Mouse (Mus musculus): ENCODE data around the gene Slc2a1. TPM values are rescaled to one million over a fixed set of nuclear protein-coding genes. Genes with fewer than 3 reads are reported as not detected.

The Slc2a1 gene
- total RNA-seq, 2 experiments from 2014 or later: 88.9 to 98.4 TPM

DNA sequence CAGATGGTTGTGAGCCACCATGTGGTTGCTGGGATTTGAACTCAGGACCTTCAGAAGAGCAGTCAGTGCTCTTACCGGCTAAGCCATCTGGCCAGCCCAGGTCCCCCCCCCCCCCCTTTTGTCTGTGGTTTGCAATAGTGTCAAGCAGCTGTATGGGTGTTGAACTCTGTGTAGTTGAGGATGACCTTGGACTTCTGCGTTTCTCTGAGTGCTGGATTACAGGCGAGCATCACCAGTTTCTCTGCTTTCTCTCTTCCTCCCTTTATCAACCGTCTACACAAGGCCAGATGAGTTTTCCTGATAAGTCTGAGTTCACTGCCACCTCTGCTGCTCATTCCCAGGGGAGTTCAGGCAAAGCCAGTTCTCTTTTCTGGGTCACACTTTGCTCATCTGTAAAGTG, 11.1 kb upstream of the Slc2a1 start:
- DNase-seq (ENCODE audit: low spot score in 2 of 2): no peak

DNA sequence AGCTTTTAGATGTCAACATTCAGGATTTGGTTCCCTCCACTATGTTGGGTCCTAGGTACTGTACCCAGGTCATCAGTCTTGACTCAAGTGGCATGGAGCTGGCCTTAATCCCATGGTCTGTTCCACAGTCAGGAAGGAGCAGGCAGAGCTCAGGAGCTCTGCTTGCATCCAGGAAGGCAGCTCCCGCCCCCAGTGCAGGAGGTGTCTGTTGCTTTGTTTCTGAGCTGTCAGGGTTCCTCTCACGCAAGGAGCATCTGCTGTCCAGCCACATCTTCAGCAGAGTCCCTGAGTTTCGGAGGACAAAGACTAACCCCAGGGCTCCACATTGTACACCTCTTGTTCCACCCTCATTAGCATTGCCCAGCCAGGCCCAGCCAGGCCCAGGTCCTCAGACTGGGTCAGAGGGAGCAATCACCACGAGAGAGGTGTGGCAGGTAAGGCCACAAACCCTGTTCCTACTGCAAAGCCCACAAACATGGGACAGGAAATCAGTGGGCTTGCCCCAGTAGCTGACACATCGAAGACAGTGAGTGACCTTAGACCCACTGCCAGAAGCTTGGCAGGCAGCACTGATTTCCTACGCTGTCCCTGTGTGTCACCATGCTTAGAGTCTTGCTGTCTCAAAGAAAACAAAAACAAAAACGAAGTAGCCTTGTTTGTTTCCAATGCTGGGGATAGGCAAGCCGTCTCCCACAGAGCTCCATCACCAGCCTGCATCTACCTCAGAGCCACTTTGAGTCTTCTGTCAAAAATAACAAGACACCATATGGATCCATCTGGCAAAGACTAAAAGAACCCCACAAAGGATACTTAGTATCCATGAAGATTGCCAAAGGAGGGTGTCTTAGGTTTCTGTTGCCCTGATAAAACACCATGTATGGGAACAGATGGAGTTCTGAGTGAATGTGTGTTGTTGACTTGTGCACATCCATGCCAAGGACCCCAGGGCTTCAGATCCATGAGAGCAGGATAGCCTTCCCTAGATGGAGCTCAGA, 10.0 kb upstream of the Slc2a1 start:
- DNase-seq (ENCODE audit: low spot score in 2 of 2): no peak

DNA sequence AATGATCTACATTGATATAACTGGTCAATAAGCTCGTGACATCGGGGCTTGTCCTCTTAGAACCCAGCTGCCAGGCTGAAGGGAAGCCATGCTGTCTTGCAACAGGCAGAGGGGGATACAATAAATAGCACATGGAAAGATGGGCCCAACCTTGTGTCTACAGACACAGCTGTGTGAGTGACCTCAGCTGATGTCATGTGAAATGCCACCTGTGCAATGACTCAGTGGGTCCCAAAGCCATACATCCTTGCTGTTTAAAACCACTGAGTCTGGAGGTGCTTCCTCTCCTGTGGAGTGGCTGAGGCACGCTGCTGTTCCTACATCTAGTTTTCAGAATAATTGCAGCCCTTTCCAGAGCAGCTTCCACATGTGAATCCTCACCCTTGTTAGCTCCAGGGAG, 7.1 kb upstream of the Slc2a1 start:
- DNase-seq (ENCODE audit: low spot score in 2 of 2): no peak

DNA sequence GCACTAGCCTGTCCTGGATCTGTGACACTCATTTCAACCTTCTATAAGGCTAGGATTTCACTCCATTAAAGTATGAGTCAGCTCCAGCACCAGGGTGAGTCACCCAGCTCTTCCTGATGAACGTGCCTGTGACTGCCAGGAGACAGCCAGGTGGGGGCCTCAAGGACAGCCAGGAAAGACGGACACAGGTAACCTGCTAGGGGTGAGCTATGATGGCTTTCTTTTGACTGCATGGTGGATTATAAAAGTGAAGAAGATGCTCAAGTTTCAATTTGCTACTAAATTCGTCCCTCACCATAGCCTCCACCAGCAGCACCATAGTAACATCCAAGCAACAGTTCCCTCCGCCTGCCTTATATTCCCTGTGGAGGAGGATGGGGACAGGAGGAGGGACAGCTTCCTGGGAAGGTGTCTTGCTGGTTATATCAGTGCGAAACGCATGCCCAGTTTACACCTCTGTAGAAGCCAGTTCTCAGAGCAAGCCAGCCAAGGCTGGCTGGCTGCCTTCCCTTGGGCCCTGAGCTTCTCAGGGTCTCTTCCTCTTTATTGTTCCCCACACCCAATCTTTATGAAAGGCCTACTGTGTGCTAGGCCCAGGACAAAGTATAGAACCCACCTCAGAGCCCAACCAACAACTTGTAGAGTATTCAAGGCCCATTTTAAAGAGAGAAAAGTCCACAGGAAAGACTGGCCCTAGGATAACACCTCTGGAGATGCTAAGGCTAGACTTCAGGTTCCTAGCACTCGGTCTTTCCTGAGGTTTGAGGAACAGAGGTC, 6.0 kb upstream of the Slc2a1 start:
- DNase-seq (ENCODE audit: low spot score in 2 of 2): peak in 1 of 2 experiments; percentile 36

DNA sequence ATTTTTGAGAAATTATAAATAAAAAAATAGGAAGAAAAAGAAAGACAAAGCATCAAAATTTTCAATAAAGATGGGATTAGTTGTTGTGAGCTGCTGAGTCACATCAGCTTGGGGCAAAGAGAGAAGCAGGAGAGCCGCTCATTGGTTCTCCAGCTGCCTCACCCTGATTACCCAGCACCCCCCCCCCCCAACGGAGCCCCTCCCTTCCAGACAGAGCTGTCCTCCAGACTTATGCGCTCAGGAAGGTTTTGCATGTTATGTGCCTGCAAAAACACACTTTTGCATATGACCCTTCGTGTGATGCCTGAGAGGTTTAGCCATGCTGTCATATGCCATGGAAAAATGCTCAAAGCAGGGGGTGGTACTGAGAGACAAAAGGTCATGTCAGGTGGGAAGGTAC, 3.7 kb upstream of the Slc2a1 start:
- no peak for DNase-seq (ENCODE audit: low spot score in 2 of 2)

DNA sequence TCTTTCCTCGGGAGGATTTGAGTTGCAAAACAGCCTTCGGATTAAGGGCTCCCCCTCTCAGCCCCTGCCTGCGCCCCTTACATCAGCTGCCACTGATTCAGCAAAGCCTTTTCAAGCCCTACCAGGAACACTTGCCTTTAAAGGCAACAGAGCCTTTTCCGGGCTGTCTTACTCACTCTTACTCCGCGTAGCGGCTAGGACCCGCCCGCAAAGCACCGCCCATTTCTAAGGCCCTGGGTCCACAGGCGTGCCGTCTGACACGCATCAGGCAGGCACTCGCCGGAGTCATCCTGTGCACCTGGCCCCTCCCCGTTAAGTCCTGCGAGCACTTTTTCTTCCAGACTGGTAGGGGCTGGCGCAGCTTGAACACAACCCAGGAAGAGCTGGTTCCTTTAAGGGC, 2.8 kb upstream of the Slc2a1 start:
- DNase-seq (ENCODE audit: low spot score in 2 of 2): peak; percentile 48 to 71

DNA sequence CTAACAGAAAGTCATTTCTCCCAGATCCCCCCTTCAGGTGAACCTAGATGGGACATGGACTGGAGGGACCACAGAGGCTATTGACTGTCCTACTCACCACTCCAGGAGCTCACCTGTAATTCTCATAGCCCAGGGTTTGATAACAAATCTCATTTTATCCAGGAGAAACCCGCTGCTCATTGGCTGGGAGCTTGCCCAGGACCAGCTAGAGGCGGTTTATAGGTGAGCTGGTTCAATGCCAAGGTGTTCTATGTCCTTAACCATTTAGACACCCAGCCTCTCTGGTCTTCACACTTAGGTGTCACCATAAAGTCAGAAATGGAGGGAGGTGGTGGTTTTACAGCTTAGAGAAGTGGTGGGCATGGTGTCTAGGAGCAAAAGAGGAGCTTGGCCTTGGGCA, 644 bp upstream of the Slc2a1 start:
- no peak for DNase-seq (ENCODE audit: low spot score in 2 of 2)

DNA sequence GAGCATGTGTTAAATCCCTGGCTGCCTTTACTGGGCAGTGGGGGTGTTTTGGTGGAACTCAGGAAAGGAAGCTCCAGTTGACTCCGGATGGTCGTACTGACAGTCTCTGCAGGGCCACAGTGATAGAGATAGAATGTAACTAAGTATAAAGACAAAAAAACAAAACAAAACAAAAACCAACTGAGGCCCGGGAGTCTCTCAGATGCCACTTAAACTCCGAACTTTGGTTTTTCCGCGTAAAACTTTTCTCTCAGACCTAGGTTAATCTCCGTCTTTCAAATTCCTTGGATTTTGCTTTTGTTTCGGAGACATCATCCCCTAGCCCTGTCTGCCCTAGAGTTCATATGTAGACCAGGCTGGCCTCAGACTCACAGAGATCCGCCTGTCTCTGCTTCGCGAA, 1.1 kb downstream of the Slc2a1 start:
- no peak for DNase-seq (ENCODE audit: low spot score in 2 of 2)

DNA sequence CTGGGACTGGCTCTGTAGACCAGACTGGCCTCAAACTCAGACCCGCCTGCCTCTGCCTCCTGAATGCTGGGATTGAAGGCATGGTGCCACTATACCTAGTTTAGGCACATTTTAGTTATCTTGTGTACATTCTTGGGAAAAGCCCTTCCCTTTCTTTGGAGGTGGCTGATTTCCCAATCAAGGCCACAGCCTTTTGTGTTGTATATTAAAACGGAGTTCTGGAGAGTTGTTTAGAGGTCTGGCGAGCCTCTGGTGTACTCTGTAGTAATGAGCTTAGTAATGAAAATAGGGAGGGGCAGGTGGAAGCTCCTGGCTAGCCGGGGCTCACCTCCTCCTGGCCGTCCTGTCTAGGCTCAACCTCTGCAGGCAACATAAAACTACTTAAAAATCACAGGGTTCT, 2.0 kb downstream of the Slc2a1 start:
- no peak for DNase-seq (ENCODE audit: low spot score in 2 of 2)

DNA sequence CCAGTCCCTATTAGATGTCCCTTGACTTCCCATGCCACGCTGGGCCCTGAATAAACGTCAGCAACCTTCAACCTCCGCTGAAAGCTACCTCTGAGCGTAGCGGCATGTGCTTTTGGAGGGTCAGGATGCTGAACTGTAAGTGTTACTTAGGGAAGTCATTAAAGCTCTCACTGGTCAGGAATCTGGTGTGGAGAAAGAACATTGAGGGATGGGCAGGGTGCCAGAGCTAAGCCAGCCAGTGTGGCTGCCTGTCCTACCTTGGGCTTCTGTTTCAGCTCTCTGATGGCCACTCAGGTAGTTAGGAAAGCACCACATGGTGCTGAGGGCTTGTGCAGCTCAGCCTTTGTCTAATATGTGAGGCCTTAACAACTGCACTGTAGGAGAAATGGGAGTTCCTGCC, 2.9 kb downstream of the Slc2a1 start:
- no peak for DNase-seq (ENCODE audit: low spot score in 2 of 2)

DNA sequence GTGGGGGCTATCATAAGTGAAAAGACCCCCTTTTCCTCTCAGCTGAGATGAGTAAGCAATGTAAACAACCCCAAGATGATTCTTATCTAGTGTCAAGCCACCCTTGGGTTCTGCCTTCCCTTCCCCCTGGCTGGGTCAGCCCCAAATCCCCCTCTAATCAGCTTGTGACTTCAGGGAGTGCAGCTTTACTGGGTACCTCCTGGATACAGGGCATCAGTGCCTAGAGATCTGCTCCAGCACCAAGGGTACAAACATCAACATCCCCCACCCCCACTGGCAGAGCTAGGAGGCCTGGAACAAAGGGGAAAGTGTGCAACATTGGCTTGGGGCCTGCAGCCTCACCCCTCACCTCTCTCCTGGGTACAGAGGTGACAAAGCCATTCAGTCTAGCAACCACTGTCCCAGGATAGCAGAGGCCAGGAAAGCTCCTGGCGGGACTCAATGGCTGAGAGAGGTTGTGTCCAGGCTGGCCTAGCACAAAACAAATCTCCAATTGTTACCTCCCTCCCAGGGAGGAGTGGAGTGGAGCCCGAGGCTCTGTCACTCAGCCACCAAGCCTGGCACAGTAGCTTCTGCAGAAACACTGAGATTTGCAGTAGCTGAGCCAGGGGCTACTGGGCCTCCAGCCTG, 3.9 kb downstream of the Slc2a1 start:
- DNase-seq (ENCODE audit: low spot score in 2 of 2): peak in 1 of 2 experiments; percentile 55

DNA sequence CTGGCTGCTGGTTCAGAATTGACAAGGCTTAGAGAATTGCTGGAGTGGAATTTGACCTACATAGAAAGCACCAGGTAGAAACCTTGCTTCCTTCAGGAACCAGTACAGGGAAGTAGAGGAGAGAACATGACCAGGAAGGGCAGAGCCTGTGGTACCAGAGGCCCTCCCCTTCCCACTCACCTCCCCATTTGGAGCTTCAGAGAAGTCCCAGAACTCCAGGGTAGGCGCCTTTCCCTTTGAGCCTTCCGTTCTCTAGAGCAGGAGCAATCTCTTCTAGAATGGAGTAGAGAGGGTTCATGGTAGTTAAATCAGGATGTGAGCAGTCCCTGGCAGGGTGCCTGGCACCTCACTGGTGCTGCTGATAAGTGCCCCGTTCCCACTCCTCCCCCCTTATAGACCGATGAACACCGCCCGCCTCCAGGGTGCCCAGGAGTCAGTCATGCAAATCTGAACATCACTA, 7.1 kb downstream of the Slc2a1 start:
- no peak for DNase-seq (ENCODE audit: low spot score in 2 of 2)

DNA sequence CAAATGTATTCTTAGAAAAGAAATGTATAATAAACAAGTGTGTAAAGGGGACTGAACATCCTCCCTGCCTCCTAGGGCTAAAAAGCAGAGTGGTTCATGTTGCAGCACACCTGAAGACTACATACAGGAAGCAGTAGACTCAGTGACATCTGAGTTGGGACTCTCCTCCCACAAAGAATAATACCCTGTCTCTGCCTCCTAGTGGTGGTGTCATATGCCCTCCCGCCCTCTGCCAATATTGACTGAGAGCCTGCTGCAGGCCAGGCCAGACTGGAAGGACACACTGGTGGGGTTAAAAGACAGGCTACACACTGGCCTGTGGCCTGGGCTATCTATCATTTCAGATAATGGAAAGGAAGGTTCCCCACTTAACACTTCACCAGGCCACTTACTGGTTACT, 7.8 kb downstream of the Slc2a1 start:
- no peak for DNase-seq (ENCODE audit: low spot score in 2 of 2)

DNA sequence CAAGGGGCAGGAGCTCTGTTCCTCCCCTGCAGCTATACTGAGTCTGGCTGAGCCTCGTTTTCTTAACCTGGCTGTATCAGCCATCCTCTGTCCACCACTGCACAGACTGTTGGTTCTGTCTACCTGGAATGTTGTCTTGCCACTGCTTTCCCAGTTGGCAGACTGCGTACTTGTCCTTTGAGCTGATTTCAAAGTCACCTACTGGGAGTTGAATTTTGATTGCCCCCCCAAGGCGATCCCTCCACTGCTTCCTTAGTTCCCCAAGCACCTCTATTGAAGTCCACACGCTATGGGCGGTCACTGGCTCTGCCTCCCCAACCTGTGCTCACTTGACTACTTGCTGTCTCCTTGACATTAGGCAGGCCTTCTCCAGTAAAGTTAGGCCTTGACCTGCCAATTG, 9.1 kb downstream of the Slc2a1 start:
- no peak for DNase-seq (ENCODE audit: low spot score in 2 of 2)

DNA sequence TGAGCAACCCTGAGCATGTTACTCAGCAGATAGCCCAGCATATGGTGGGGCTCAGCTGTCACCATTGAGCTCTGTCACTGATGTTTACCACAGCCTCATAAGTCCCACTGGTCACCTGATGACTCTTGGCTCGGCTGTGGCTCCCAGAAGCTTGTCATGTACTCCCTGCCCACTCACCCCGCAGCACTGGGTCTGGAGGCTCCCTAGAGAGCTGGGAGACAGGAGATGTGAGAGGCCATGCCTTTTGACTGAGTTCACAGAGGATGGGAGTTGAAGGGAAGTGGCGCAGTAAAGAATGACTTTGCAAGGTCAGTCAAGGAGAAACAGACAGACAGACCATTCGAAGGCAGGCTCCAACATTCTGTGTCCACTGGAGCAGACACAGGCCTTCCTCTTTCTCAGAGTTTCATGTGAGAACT, 10.2 kb downstream of the Slc2a1 start:
- no peak for DNase-seq (ENCODE audit: low spot score in 2 of 2)

DNA sequence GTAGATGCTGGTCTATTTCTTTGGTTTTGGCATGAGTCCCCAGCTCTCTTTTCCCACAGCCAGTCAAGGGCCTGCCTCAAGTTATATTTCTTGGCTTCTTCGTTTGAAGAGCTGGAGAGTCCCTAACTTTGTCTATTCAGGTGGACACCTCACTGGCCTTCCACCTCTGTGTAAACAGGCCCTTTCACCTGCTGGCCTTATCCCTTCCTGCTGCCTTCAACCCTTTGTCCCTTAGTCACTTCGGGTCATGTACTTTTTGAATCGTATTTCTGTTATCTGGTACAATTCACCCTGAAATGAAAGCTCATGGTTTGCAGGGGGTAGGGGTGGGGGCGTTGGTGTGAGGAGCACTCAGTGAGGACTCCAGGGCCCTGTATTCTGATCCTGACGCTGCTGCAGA, 10.8 kb downstream of the Slc2a1 start:
- DNase-seq (ENCODE audit: low spot score in 2 of 2): no peak

DNA sequence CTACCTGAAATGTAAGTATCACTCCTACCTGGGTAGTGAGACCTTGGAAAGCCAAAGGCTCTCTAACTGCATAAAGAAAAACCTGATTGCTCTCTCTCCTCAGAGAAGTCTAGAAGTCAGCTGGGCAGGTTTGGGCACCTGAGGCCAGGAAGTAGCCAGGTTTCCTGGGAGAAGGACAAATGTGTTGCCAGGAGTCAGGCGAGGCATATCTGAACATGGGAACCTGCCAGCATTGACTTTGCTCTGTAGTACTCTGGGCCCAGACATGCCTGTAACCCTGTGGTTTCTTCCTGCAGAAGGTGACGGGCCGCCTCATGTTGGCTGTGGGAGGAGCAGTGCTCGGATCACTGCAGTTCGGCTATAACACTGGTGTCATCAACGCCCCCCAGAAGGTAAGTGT, 11.6 kb downstream of the Slc2a1 start:
- no peak for DNase-seq (ENCODE audit: low spot score in 2 of 2)

DNA sequence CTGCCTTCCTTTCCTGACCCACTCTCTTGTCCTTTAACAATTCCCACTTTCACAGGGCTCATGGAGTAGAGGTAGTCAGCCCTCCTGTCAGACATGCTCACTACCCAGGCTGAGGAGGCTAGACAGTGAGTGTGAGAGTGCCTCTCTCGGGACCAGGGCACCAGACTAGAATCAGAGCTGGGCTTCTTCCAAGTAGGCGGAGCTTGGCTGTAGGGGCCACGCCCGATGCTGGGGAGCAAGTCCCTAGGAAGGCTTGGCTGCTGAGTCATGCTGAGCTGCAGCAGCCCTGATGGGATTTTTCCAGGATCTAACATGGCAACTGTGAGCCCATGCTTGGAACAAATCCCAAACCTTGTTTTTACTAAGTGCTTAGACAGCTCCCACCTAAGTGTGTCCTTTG, 12.7 kb downstream of the Slc2a1 start:
- peak; percentile 49 to 66 for DNase-seq (ENCODE audit: low spot score in 2 of 2)

DNA sequence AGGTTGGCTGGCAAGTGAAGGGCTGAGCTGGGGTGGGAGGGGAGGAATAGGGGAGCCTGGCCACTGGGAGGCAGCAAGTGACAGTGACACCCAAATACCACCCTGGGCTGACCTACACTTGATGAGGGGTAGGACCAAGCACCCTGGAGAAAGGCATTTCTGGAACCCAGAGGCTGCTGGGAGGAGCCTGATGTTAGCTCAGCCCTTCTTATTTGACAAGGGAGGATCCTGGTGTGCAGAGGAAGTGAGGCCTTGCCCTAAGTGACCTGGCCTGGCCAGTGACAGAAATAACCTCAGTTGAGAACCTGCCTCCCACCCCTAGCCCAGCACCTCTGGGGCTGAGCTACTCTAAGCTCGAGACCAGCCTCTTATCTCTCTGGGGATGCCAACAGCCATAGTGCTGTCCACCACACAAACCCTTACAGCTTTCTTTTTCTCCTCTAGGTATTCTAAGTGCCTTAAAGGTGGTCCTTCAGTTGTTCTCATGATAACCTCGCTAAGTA, 16.3 kb downstream of the Slc2a1 start:
- no peak for DNase-seq (ENCODE audit: low spot score in 2 of 2)

DNA sequence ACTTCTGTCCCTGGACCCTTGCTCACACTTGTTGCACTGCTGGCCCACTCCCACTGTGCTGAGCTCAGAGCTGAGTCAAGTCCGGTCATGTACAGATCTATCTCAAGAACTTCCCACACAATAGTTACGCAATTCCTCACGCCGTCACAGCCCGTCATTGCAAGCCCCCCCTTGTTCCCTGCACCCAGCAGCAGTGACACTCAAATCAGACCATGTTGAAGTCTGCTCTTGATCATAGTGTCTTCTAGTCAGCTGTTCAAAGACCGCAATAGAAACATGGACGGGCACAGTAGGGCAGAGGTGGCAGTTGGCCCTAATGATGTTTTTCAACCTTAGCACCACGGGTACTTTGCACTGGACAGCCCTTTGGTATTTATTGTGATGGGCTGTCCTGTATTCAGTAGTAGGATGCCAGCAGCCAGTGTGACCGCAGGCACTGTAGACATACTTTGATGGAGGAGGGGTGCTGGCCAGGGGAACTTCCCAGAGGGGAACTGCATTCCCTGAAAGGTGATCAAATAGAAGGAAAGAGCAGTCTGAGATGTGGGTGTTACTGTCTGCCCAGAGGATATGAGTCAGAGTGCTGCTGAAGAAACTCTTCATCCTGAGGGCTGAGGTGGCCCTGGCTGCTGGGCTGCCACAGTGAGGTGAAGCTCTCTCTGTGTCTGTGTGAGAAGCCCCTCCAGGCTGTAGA, 17.2 kb downstream of the Slc2a1 start:
- DNase-seq (ENCODE audit: low spot score in 2 of 2): no peak

DNA sequence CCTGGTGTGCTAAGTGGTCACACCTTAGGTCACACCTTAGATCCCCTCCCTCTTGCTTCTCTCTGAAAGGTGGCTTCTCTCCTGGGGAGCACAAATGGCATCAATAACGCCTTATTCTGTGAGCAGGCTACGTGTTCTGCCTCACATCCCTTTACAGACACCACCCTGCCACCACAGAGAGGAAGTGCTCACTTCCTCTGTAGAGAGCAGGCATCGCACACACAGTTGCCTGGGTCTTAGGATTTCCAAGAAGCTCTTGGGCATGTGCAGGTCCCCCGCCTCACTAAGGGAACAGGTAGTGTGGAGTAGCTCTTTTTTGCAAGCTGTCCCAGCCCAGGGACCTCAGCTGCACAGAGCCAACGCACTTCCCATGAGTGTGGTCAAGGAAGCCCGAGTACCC, 18.7 kb downstream of the Slc2a1 start:
- no peak for DNase-seq (ENCODE audit: low spot score in 2 of 2)

Data from layer of hippocampus, adult 18-20 months (tissue).